Mouse (Mus musculus) midbrain, embryonic 15.5 days (tissue): Measurements from ENCODE around the gene Zranb1. TPM values are rescaled to one million over a fixed set of nuclear protein-coding genes. Genes with fewer than 3 reads are reported as not detected.

Experiments used
- ATAC-seq: fragments of 200-750 bp; cut with Nextera tagmentation; replicated peaks from 2 replicates; pipeline ENCODE4 v1.8.0; 2017; ENCODE audit warnings: moderate TSS enrichment
- H3K27ac ChIP-seq: fragments of 300-500 bp; sonication (generic); 2 replicates; pipeline ENCODE4 v1.5.1; 2015; ENCODE audit warnings: mild to moderate bottlenecking, inconsistent platforms
- H3K27me3 ChIP-seq: fragments of 300-500 bp; sonication (generic); replicated peaks from 2 replicates; pipeline ENCODE4 v1.6.1; 2015; ENCODE audit warnings: inconsistent platforms
- H3K36me3 ChIP-seq: fragments of 300-500 bp; sonication (generic); replicated peaks from 2 replicates; pipeline ENCODE4 v1.6.1; 2015; ENCODE audit warnings: inconsistent platforms
- H3K4me1 ChIP-seq: fragments of 300-500 bp; sonication (generic); 2 replicates; pipeline ENCODE4 v1.6.1; 2015; ENCODE audit warnings: inconsistent platforms
- H3K4me2 ChIP-seq: fragments of 300-500 bp; sonication (generic); 2 replicates; pipeline ENCODE4 v1.6.1; 2015; ENCODE audit warnings: inconsistent platforms, mild to moderate bottlenecking, moderate library complexity
- H3K4me3 ChIP-seq: fragments of 300-500 bp; sonication (generic); 2 replicates; pipeline ENCODE4 v1.5.1; 2015; ENCODE audit warnings: mild to moderate bottlenecking, inconsistent platforms
- H3K9ac ChIP-seq: fragments of 300-500 bp; sonication (generic); 2 replicates; pipeline ENCODE4 v1.6.1; 2015; ENCODE audit warnings: mild to moderate bottlenecking, inconsistent platforms
- H3K9me3 ChIP-seq: fragments of 300-500 bp; sonication (generic); 2 replicates; pipeline ENCODE4 v1.6.1; 2016; ENCODE audit warnings: inconsistent platforms
- WGBS: fragments of 180-500 bp; shearing (Covaris S2); methylation state at CpG from one replicate; pipeline ENCODE4 v1.1.7; 2015; ENCODE audit warnings: mixed read lengths; 5-methylcytosine and 5-hydroxymethylcytosine counted together
- polyA plus RNA-seq: library from polyadenylated mRNA; unstranded; fragments of >200 nt; fragmentation: Nextera tagmentation; extraction: Ambion mirVana; gene quantifications from 2 replicates; pipeline ENCODE4 v1.2.1, GENCODE M21; 2015

Gene Zranb1
- polyA plus RNA-seq, 1 experiment from 2014 or later, result 24.3 TPM

DNA sequence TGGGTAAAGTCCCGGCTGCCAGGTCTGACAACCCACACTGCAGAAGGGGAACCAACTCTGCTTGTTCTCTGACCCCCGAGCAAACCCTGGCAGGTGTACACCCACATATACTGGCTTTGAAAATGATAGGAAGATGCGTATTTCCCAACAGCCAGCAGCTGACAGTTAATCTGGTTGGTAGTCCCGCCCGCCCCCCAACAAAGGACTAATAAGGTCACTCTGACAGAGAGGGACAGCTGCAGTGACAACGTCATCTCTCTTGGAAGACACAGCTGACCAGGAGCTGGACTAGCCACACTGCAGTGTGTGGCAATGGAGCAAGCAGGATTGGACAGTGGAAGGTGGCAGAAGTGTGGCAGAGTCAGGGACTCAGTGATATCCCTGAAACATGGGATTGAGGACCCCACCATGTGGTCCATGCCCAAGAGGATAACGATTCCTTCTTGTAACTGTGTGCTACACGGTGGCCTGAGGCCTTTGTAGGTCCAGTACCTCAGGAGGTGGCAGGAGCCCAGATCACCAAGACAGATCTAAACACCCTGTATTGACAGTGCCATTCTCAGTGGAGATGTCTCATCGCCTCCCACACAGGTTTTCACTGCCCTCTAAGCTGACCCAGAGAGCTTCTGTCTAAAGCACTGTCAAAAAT is 62.1 kb downstream of the Zranb1 start:
- no peak for ATAC-seq
- H3K9ac ChIP-seq, result no peak overlapping the region
- WGBS, result 87% methylated on average over 9 of the region's 9 CpGs
- peaks cover 10% of the 10 kb centered on the region; the same call in 1 of the 2 replicates for H3K4me1 ChIP-seq
- no peaks in the 10 kb centered on the region for H3K27me3 ChIP-seq
- peaks cover 11% of the 10 kb centered on the region for H3K36me3 ChIP-seq
- no peaks in the 10 kb centered on the region for H3K9me3 ChIP-seq
- no peak overlapping the region for H3K4me2 ChIP-seq
- H3K4me3 ChIP-seq, result no peak overlapping the region
- no peak overlapping the region for H3K27ac ChIP-seq

GRCm38 (mm10) chr7:132994120-132994519 is 63.2 kb downstream of the Zranb1 start:
- peaks cover 10% of the 10 kb centered on the region; the same call in 1 of the 2 replicates for H3K4me1 ChIP-seq
- peaks cover 13% of the 10 kb centered on the region for H3K36me3 ChIP-seq
- H3K9me3 ChIP-seq, result no peaks in the 10 kb centered on the region
- no peak for ATAC-seq
- no peaks in the 10 kb centered on the region for H3K27me3 ChIP-seq
- no peak overlapping the region for H3K4me3 ChIP-seq
- no peak overlapping the region for H3K4me2 ChIP-seq
- WGBS, result 91% methylated on average over 8 of the region's 8 CpGs
- peak overlapping the region; percentile 48 for H3K27ac ChIP-seq
- no peak overlapping the region for H3K9ac ChIP-seq

- Histone ChIP-seq H3K36me3 (peaks cover 12% of the 10 kb centered on the region), H3K4me2 (no peak overlapping the region)
- 51% methylated on average over 6 of the region's 6 CpGs for WGBS
Observed at GRCm38 (mm10) chr7:132994628-132995191, 63.8 kb downstream of the Zranb1 start.

DNA sequence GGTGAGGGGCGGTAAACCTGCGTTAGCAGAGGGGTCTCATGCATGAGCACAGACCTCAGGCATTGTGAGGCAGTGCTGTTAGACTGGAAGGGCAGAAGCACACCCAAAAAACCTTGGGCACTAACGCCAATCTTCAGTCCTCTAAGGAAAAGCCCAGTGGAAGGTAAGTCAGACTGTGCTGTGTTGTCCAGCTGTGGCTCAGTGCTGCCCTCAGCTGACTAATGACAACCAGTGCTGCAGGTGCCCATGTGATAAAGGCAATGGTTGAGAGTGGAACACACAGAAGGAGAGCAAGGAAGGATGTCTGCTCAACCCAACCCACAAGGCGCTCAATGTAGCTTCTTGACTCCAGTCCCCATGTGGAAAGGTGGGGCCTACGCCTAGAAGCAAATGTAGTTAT is 65.4 kb downstream of the Zranb1 start:
- Histone ChIP-seq H3K4me2 (no peak overlapping the region), H3K36me3 (peaks cover 7% of the 10 kb centered on the region), H3K27ac (no peak overlapping the region), H3K4me1 (peaks cover 10% of the 10 kb centered on the region; the same call in 1 of the 2 replicates), H3K27me3 (no peaks in the 10 kb centered on the region), H3K4me3 (no peak overlapping the region), H3K9ac (no peak overlapping the region), H3K9me3 (no peaks in the 10 kb centered on the region)
- WGBS, result 93% methylated on average over 5 of the region's 5 CpGs
- no peak for ATAC-seq

More at GRCm38 (mm10) chr7:132994628-132995191, 63.8 kb downstream of the Zranb1 start:
- H3K9ac ChIP-seq, result no peak overlapping the region
- H3K27ac ChIP-seq, result peak overlapping the region; percentile 48
- peak; percentile 59 for ATAC-seq
- no peaks in the 10 kb centered on the region for H3K27me3 ChIP-seq
- H3K4me1 ChIP-seq, result peaks cover 10% of the 10 kb centered on the region; the same call in 1 of the 2 replicates
- H3K4me3 ChIP-seq, result no peak overlapping the region
- H3K9me3 ChIP-seq, result no peaks in the 10 kb centered on the region

DNA sequence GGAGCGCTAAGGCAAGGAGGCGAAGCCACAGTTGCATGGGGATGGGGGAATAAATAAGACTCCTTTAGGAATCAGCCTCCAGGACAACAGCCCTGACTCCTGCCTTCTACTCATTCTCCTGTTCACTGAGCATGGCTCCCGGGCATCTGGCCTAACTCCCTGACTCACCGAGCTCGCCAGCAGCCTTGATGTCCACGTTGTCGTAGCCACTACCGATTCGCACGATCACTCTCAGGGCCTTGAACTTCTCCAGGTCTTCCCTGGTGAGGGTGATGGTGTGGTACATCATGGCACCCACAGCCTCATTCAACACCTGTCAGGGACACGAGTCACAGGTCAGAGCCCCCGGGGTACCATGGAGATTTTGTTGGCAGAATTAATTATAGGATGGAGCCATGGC is 67.7 kb downstream of the Zranb1 start:
- 96% methylated on average over 12 of the region's 12 CpGs for WGBS
- Histone ChIP-seq H3K27ac (no peak overlapping the region), H3K4me1 (peaks cover 28% of the 10 kb centered on the region), H3K36me3 (peaks cover 7% of the 10 kb centered on the region), H3K27me3 (no peaks in the 10 kb centered on the region), H3K4me3 (no peak overlapping the region), H3K9me3 (no peaks in the 10 kb centered on the region), H3K4me2 (no peak overlapping the region), H3K9ac (no peak overlapping the region)
- ATAC-seq, result no peak

- Histone ChIP-seq H3K4me2 (no peak overlapping the region), H3K27me3 (no peaks in the 10 kb centered on the region), H3K4me3 (no peak overlapping the region), H3K36me3 (peaks cover 7% of the 10 kb centered on the region), H3K4me1 (peaks cover 29% of the 10 kb centered on the region), H3K9me3 (no peaks in the 10 kb centered on the region), H3K27ac (no peak overlapping the region), H3K9ac (no peak overlapping the region)
- WGBS, result 94% methylated on average over 11 of the region's 11 CpGs
- no peak for ATAC-seq
Observed at GRCm38 (mm10) chr7:132999061-132999460, 68.1 kb downstream of the Zranb1 start.

GRCm38 (mm10) chr7:133001388-133001787 is 70.4 kb downstream of the Zranb1 start:
- H3K4me1 ChIP-seq, result peaks cover 19% of the 10 kb centered on the region
- ATAC-seq, result no peak
- 91% methylated on average over 3 of the region's 3 CpGs for WGBS
- H3K9me3 ChIP-seq, result no peaks in the 10 kb centered on the region
- H3K27me3 ChIP-seq, result no peaks in the 10 kb centered on the region
- H3K4me3 ChIP-seq, result no peak overlapping the region
- H3K9ac ChIP-seq, result no peak overlapping the region
- no peak overlapping the region for H3K4me2 ChIP-seq
- H3K36me3 ChIP-seq, result peaks cover 7% of the 10 kb centered on the region
- H3K27ac ChIP-seq, result no peak overlapping the region

DNA sequence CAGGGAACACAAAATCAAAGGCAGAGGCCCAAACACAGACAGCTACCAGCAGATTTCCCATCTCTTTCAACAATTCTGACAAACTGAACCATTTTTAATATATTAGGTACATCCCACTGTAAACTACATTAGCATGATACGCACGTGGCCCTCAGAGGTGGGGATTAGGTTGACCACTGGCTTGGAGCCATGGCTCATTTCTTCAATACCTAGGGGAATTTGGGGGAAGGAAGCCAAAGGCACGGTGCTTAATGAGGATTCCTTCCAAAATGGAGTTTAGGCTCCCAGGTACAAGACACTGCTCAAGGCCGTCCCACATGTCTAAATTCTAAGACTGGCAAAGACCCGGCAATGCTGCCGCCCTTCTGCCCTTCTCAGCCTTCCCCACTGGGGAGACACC is 71.3 kb downstream of the Zranb1 start:
- no peak overlapping the region for H3K27ac ChIP-seq
- no peak overlapping the region for H3K4me2 ChIP-seq
- H3K4me3 ChIP-seq, result no peak overlapping the region
- H3K9me3 ChIP-seq, result no peaks in the 10 kb centered on the region
- no peaks in the 10 kb centered on the region for H3K27me3 ChIP-seq
- peaks cover 7% of the 10 kb centered on the region for H3K36me3 ChIP-seq
- H3K9ac ChIP-seq, result no peak overlapping the region
- ATAC-seq, result no peak
- 79% methylated on average over 6 of the region's 6 CpGs for WGBS
- H3K4me1 ChIP-seq, result peaks cover 19% of the 10 kb centered on the region

DNA sequence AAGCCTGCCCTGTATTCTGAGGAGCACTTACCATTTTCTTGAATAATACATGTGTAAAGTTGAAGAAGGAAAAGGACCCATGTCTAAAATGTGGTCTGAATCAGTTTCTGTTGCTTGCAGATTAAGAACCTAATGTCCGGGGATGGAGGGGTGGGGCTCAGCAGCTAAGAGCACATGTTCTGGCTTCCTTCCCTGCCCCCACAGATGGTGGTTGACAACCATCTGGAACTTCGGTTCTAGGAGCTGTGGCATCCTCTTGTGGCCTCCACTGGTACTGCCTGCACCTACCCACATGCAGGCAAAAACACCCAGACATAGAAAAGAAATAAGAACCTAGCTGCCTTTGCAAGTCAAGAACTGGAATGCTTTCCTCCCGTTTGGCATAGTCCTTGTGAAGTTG is 72.5 kb downstream of the Zranb1 start:
- Histone ChIP-seq H3K27me3 (no peaks in the 10 kb centered on the region), H3K4me3 (no peak overlapping the region), H3K36me3 (peaks cover 7% of the 10 kb centered on the region), H3K4me1 (peaks cover 20% of the 10 kb centered on the region), H3K9ac (no peak overlapping the region), H3K9me3 (no peaks in the 10 kb centered on the region), H3K27ac (0 out of 2 replicates have a peak overlapping the region, but pooled peaks have one; percentile 15), H3K4me2 (no peak overlapping the region)
- no peak for ATAC-seq
- 20% methylated on average over 3 of the region's 3 CpGs for WGBS

- no peak for ATAC-seq
- H3K36me3 ChIP-seq, result no peaks in the 10 kb centered on the region
- peaks cover 33% of the 10 kb centered on the region for H3K4me1 ChIP-seq
- no peaks in the 10 kb centered on the region for H3K27me3 ChIP-seq
- H3K4me3 ChIP-seq, result no peak overlapping the region
- WGBS, result 87% methylated on average over 7 of the region's 7 CpGs
- no peaks in the 10 kb centered on the region for H3K9me3 ChIP-seq
- no peak overlapping the region for H3K27ac ChIP-seq
- no peak overlapping the region for H3K4me2 ChIP-seq
- H3K9ac ChIP-seq, result no peak overlapping the region
Observed at GRCm38 (mm10) chr7:133005772-133006171, 74.8 kb downstream of the Zranb1 start.

GRCm38 (mm10) chr7:133007343-133007742 is 76.4 kb downstream of the Zranb1 start:
- Histone ChIP-seq H3K27me3 (no peaks in the 10 kb centered on the region), H3K4me2 (no peak overlapping the region), H3K4me3 (no peak overlapping the region), H3K9me3 (no peaks in the 10 kb centered on the region), H3K9ac (no peak overlapping the region), H3K27ac (no peak overlapping the region), H3K36me3 (no peaks in the 10 kb centered on the region), H3K4me1 (peaks cover 43% of the 10 kb centered on the region)
- ATAC-seq, result no peak
- WGBS, result 81% methylated on average over 11 of the region's 11 CpGs

DNA sequence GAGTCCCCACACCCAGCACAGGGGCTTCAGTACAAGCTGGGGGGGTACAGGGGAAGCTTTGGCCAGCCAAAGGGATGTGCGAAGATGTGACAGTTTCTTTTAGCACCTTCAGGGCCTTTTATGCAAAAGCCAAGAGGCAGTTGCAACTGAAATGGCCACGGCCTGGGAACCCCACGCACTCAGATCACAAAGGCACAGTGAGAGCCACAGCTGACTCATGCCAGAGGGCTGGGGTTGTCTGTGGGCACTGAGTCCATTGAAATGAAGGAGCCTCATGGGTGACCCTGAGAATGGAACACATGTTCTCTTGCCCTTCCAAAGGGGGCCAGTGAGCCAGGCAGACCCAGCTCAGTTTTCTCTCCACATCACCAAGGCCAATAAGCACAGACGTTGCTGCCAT is 77.7 kb downstream of the Zranb1 start:
- ATAC-seq, result no peak
- Histone ChIP-seq H3K27me3 (no peaks in the 10 kb centered on the region), H3K4me1 (peaks cover 43% of the 10 kb centered on the region), H3K36me3 (no peaks in the 10 kb centered on the region), H3K4me3 (no peak overlapping the region), H3K4me2 (no peak overlapping the region), H3K9ac (no peak overlapping the region), H3K27ac (no peak overlapping the region), H3K9me3 (no peaks in the 10 kb centered on the region)
- WGBS, result 90% methylated on average over 4 of the region's 4 CpGs

GRCm38 (mm10) chr7:133009676-133010075 is 78.7 kb downstream of the Zranb1 start:
- Histone ChIP-seq H3K27me3 (no peaks in the 10 kb centered on the region), H3K9me3 (no peaks in the 10 kb centered on the region), H3K4me3 (no peak overlapping the region), H3K27ac (no peak overlapping the region), H3K4me2 (no peak overlapping the region), H3K36me3 (no peaks in the 10 kb centered on the region), H3K4me1 (peaks cover 52% of the 10 kb centered on the region), H3K9ac (no peak overlapping the region)
- ATAC-seq, result no peak
- 87% methylated on average over 8 of the region's 8 CpGs for WGBS
